Mouse (Mus musculus): Measurements from ENCODE around the gene Asphd2.

Asphd2 gene

DNA sequence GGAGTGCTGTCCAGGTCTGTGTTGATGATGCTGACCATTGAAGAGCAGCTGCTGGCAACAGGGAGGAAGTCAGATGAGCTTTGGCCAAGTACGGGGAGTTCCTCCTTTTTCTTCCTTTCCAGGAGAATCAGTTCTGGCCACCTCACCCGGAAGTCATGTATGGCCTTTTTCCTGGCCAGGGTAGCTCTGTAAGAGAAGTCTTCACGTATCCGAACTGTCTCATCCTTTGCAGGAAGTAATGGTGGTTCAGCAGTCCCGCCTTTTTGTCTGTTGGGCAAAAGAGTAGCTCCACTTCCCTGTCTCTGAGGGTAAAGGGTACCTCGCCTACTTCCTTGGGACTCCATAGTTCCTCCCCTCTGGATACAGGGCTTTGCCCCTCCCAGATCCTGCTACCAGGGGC, 39.2 kb downstream of the Asphd2 start:
- DNase-seq (ENCODE audit: low spot score in 2 of 2): no peak

DNA sequence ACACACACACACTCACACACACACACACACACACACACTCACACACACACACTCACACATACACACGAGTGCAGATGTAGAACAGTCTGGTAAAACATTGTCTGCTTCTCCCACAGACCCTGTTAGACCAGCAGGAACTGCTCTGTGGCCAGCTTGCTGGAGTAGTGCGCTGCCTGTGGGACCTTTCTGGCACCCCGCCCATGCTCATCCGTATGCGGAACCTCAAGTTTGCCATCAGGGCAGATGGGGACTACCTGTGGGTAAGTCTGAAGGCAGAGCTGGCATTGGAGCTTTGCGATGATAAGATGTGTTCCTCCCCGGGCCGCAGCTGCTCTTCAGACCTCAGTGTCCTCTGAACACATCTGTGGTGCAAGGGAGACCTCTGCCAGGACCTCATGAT, 45.5 kb downstream of the Asphd2 start:
- no peak for DNase-seq (ENCODE audit: low spot score in 2 of 2)

DNA sequence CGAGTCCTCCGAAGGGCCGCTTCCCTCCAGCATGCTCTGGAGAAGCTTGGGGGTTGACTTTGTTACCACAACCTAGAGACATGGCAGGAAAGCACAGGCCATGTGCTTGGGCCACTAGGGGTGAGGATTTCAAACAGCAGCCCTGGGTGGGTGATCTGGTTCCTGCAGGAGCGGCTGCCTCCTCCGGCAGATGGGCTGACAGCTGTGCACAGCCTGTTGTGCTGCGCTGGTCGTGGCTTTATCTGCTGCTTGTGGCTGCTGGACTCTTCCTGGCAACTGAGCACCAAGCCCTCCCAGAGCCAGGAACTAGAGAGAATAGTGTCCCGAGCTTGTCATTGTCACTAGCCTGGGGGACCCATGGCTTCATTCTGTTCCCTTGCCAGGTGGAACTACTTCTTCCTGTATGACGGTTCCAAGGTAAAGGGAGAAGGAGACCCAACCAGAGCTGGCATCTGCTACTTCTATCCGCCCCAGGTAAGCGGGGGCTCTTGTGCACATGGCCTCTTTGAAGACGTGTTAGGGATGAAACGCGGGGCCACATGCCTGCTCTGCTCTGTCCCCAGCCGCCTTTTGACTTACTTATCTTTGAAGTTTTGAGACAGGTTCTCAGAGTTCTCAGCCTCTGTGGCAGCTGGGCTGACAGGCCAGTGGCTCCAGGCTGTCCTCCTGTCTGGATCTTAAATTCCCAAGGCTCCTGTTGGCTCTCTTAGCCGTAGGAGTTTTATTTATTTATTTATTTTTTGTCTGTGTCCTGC, 48.3 kb downstream of the Asphd2 start:
- DNase-seq (ENCODE audit: low spot score in 2 of 2): no peak

DNA sequence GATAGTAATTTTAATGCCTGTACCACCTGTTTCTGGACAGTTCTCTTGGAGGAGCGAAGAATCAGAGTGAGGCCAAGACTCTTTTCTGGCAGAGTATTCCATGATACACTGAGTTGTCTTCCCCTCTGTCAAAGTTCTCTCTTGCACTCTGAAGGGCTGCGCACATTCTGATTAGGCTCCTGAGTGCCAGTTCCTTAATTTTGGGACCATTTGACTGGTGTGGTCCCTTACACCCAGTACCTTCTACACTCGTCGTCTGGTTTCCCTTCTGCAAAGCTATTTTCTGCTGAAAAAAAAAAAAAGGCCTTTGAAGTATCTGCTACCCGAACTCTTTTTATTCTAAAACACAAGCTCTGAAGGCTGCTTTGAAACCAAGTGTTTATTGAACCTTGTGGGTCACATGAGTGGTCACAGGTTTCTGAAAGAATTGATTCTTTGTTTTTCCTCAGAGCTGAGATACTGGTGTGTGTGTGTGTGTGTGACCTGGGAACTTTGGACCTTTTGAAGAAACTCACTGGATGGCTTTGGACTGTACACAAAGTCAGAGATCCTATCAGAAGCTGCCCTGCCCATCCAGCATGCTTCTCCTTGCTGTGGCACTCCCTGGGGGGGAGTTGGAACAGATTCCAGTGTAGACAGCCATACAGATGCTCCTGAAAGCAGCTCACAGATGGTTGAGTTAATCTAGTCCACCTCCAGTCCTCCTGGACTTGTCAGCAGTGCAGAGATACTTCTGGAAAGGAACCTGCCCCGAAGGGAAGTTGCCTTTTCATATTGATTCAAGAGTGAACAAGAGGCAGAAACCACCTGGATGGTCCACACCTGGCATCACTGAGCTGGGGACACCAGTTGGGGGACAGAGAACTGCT, 50.3 kb downstream of the Asphd2 start:
- peak in 1 of 2 experiments; percentile 74 for DNase-seq (ENCODE audit: low spot score in 2 of 2)

DNA sequence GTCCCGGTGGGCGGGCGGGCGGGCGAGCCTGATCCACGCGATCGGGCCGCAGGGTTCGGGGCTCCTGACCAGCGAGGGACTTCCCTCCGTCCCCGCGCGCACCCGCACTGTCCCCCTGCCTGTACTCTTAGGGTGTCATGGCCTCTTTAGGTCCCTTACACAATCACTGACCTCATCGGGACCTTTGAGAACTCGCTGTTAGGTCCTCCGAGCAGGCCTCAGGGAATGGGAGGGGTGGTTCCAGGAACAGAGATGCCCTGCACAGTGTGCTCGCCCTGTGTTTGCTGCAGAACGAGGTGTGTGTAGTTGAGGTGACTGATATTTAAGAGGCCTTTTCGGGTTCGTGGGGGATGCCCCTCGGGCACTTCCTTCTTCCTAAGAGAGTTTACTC, 51.5 kb downstream of the Asphd2 start:
- no peak for DNase-seq (ENCODE audit: low spot score in 2 of 2)

DNA sequence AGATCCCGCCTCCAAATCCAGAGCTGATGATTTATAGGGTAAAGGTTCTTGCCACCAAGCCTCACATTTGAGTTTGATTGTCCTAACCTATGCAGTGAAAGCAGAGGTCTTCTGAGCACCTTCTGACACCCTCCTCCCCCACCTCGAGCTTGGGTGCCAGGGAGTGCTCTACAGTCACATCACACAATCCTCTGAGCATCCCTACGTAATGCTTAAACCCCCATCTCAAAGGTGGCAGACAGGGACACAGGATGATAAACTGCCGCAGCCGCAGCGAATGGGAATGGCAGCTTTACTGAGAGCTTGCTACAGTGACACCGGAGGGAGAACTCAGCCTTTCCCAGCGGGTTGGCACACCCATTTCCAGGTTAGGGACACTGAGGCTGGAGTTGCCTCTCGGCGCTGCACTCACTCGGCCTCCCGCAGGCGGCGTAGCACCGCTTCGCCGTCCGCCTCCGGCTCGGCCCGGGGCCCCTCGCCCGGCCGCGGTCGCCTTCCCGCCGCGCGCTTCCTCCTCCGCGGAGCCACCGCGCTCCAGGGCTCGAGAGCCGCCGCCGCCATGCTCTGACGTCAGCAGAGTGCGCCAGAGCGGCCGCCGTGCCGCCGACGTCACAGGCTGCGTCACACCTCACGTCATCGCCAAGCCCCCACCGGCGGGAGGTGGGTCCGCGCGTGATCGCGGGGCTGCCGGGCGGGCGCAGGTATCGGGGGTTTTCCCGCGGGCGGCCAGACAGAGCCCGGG, 52.0 kb downstream of the Asphd2 start, which contains the start of the genes Srrd and Hps4:
TSS of gene Srrd (minus strand) at position 578 of the 742 bp plus-strand sequence.
TSS of gene Hps4 (plus strand) at position 621 of the 742 bp plus-strand sequence.
- peak; percentile 92 to 94 for DNase-seq (ENCODE audit: low spot score in 2 of 2)

DNA sequence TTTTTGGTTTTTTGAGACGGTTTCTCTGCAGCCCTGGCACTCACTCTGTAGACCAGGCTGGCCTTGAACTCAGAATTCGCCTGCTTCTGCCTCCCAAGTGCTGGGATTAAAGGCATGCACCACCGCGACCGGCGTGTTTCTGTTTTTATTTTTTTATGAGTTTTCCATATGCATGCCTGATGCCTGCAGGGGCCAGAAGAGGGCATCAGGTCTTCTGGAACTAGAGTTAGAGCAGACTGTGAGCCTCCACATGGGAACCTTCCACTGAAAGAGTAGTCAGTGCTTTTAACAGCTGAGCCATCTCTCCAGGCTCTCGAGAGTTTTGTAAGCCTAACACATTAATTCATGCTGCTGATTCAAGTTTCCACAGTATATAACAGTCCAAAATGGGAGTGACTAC, 55.5 kb downstream of the Asphd2 start:
- peak in 1 of 2 experiments; percentile 38 for DNase-seq (ENCODE audit: low spot score in 2 of 2)

DNA sequence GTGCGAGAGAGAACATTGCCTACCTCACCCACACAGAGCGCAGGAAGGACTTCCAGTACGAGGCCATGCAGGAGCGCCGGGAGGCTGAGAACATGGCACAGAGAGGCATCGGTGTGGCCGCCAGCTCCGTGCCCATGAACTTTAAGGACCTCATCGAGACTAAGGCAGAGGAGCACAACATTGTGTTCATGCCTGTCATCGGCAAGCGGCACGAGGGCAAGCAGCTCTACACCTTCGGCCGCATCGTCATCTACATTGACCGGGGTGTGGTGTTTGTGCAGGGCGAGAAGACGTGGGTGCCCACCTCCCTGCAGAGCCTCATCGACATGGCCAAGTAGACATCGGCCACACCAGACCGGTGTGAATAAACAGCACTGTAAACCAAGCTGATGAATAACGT, 57.7 kb downstream of the Asphd2 start:
- no peak for DNase-seq (ENCODE audit: low spot score in 2 of 2)

DNA sequence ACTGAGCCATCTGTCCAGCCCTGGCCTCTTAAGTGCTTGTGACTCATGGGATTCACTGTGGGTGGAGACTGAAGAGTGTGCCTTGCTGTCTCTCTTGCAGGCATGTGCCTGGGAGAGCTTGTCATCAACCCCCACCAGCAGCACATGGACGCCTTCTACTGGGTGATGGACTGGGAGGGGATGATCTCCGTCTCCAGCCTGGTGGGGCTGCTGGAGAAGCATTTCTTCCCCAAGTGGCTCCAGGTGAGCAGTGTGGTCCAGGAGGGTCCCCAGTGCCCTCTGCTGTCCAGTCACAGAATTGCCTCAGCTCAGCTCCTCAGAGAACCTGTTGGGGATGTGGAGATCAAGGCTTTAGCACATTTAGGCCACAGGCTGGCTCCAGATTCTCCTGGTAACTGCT, 59.2 kb downstream of the Asphd2 start:
- peak in 1 of 2 experiments; percentile 61 for DNase-seq (ENCODE audit: low spot score in 2 of 2)
